Mouse (Mus musculus) stomach, embryonic 14.5 days (tissue): Measurements from ENCODE around the gene Zfp740. TPM values are rescaled to one million over a fixed set of nuclear protein-coding genes. Genes with fewer than 3 reads are reported as not detected.
A peak's percentile ranks its signal among the peaks of the same experiment; 100 is the strongest.

ENCODE experiments used
- ATAC-seq: fragments of 200-750 bp; cut with Nextera tagmentation; 2 replicates; pipeline ENCODE4 v1.8.0; 2017; ENCODE audit warnings: low read depth, moderate TSS enrichment; ENCODE audit not compliant: insufficient number of reproducible peaks, insufficient read depth, low FRiP score
- H3K27ac ChIP-seq: fragments of 300-500 bp; sonication (generic); 2 replicates; pipeline ENCODE4 v1.5.1; 2014; ENCODE audit warnings: mild to moderate bottlenecking, low read length, moderate library complexity, mixed read lengths
- H3K27me3 ChIP-seq: fragments of 300-500 bp; sonication (generic); 2 replicates; pipeline ENCODE4 v1.6.1; 2014; ENCODE audit warnings: low read length, control low read depth, mixed read lengths; ENCODE audit not compliant: control insufficient read depth, insufficient read depth
- H3K36me3 ChIP-seq: fragments of 300-500 bp; sonication (generic); 2 replicates; pipeline ENCODE4 v1.6.1; 2014; ENCODE audit warnings: mild to moderate bottlenecking, control low read depth, low read length, moderate library complexity, mixed read lengths; ENCODE audit not compliant: control insufficient read depth, insufficient read depth
- H3K4me1 ChIP-seq: fragments of 300-500 bp; sonication (generic); 2 replicates; pipeline ENCODE4 v1.6.1; 2014; ENCODE audit warnings: low read length, control low read depth, mixed read lengths; ENCODE audit not compliant: control insufficient read depth, insufficient read depth
- H3K4me2 ChIP-seq: fragments of 300-500 bp; sonication (generic); replicated peaks from 2 replicates; pipeline ENCODE4 v1.6.1; 2014; ENCODE audit warnings: low read depth, low read length, control low read depth
- H3K4me3 ChIP-seq: fragments of 300-500 bp; sonication (generic); 2 replicates; pipeline ENCODE4 v1.5.1; 2014; ENCODE audit warnings: low read depth, low read length, control low read depth
- H3K9ac ChIP-seq: fragments of 300-500 bp; sonication (generic); replicated peaks from 2 replicates; pipeline ENCODE4 v1.6.1; 2014; ENCODE audit warnings: low read depth, mild to moderate bottlenecking, control low read depth, low read length, moderate library complexity, mixed read lengths
- H3K9me3 ChIP-seq: fragments of 300-500 bp; sonication (generic); 2 replicates; pipeline ENCODE4 v1.6.1; 2016; ENCODE audit warnings: low read depth, low read length, control low read depth; ENCODE audit not compliant: control insufficient read depth
- WGBS: fragments of 180-500 bp; shearing (Covaris S2); extraction: QIAGEN DNeasy Blood & Tissue Kit; methylation state at CpG from one replicate; pipeline ENCODE4 v1.1.7; 2014; 5-methylcytosine and 5-hydroxymethylcytosine counted together
- polyA plus RNA-seq: library from polyadenylated mRNA; unstranded; fragments of >200 nt; fragmentation: Nextera tagmentation; extraction: Ambion mirVana; gene quantifications from 2 replicates; pipeline ENCODE4 v1.2.1, GENCODE M21; 2014

Zfp740 gene
- polyA plus RNA-seq, 1 experiment from 2014 or later: 54.0 TPM

- Histone ChIP-seq H3K27ac (peak overlapping the region; percentile 73), H3K9ac (no peak overlapping the region; the same call in 1 of the 2 replicates), H3K4me1 (peaks cover 28% of the 10 kb centered on the region), H3K36me3 (peaks cover 18% of the 10 kb centered on the region), H3K4me2 (peak overlapping the region; percentile 27), H3K4me3 (no peak overlapping the region), H3K9me3 (no peaks in the 10 kb centered on the region), H3K27me3 (no peaks in the 10 kb centered on the region)
- peak; percentile 77 for ATAC-seq
- WGBS: 13% methylated on average over 21 of the region's 21 CpGs
Measured at GRCm38 (mm10) chr15:102235371-102236027, 32.5 kb downstream of the Zfp740 start.

GRCm38 (mm10) chr15:102238543-102239259 is 35.7 kb downstream of the Zfp740 start:
- no peak overlapping the region for H3K27ac ChIP-seq
- ATAC-seq: no peak
- H3K9me3 ChIP-seq: no peaks in the 10 kb centered on the region
- no peak overlapping the region for H3K4me2 ChIP-seq
- H3K4me1 ChIP-seq: peaks cover 38% of the 10 kb centered on the region
- H3K9ac ChIP-seq: no peak overlapping the region
- H3K36me3 ChIP-seq: peaks cover 18% of the 10 kb centered on the region
- no peaks in the 10 kb centered on the region for H3K27me3 ChIP-seq
- no peak overlapping the region for H3K4me3 ChIP-seq
- WGBS: 85% methylated on average over 14 of the region's 14 CpGs

- peaks cover 38% of the 10 kb centered on the region for H3K4me1 ChIP-seq
- no peak for ATAC-seq
- H3K36me3 ChIP-seq: peaks cover 18% of the 10 kb centered on the region
- no peak overlapping the region for H3K4me2 ChIP-seq
- H3K27me3 ChIP-seq: no peaks in the 10 kb centered on the region
- no peak overlapping the region for H3K9ac ChIP-seq
- H3K9me3 ChIP-seq: no peaks in the 10 kb centered on the region
- WGBS: 11% methylated on average over 9 of the region's 9 CpGs
- no peak overlapping the region for H3K4me3 ChIP-seq
- no peak overlapping the region for H3K27ac ChIP-seq
Measured at GRCm38 (mm10) chr15:102239260-102239590, 36.2 kb downstream of the Zfp740 start.

GRCm38 (mm10) chr15:102239851-102240250 is 36.8 kb downstream of the Zfp740 start:
- Histone ChIP-seq H3K4me2 (no peak overlapping the region), H3K9ac (no peak overlapping the region), H3K9me3 (no peaks in the 10 kb centered on the region), H3K27me3 (no peaks in the 10 kb centered on the region), H3K27ac (no peak overlapping the region), H3K4me1 (peaks cover 38% of the 10 kb centered on the region), H3K4me3 (no peak overlapping the region), H3K36me3 (peaks cover 18% of the 10 kb centered on the region)
- WGBS: 80% methylated on average over 11 of the region's 11 CpGs
- ATAC-seq: no peak

GRCm38 (mm10) chr15:102240607-102241006 is 37.6 kb downstream of the Zfp740 start:
- ATAC-seq: no peak
- peaks cover 18% of the 10 kb centered on the region for H3K36me3 ChIP-seq
- H3K27me3 ChIP-seq: no peaks in the 10 kb centered on the region
- WGBS: 88% methylated on average over 4 of the region's 4 CpGs
- H3K9me3 ChIP-seq: no peaks in the 10 kb centered on the region
- H3K4me2 ChIP-seq: no peak overlapping the region
- no peak overlapping the region for H3K9ac ChIP-seq
- H3K4me3 ChIP-seq: no peak overlapping the region
- H3K27ac ChIP-seq: no peak overlapping the region
- H3K4me1 ChIP-seq: peaks cover 38% of the 10 kb centered on the region

GRCm38 (mm10) chr15:102242404-102243228 is 39.6 kb downstream of the Zfp740 start:
- Histone ChIP-seq H3K9me3 (no peaks in the 10 kb centered on the region), H3K9ac (no peak overlapping the region), H3K4me1 (peaks cover 31% of the 10 kb centered on the region), H3K4me2 (peak overlapping the region; percentile 64), H3K27me3 (no peaks in the 10 kb centered on the region), H3K4me3 (peak overlapping the region; percentile 17; the same call in 1 of the 2 replicates), H3K27ac (peak overlapping the region; percentile 34), H3K36me3 (peaks cover 9% of the 10 kb centered on the region; the same call in 1 of the 2 replicates)
- 41% methylated on average over 12 of the region's 12 CpGs for WGBS
- no peak for ATAC-seq

- Histone ChIP-seq H3K36me3 (peaks cover 3% of the 10 kb centered on the region; the same call in 1 of the 2 replicates), H3K9me3 (no peaks in the 10 kb centered on the region), H3K4me2 (peak overlapping the region; percentile 64), H3K4me1 (peaks cover 34% of the 10 kb centered on the region), H3K27me3 (no peaks in the 10 kb centered on the region), H3K9ac (no peak overlapping the region; the same call in 1 of the 2 replicates), H3K27ac (peak overlapping the region; percentile 34), H3K4me3 (peak overlapping the region; percentile 17)
- ATAC-seq: no peak
- 20% methylated on average over 22 of the region's 22 CpGs for WGBS
Measured at GRCm38 (mm10) chr15:102243229-102244190, 40.5 kb downstream of the Zfp740 start.
